Mouse (Mus musculus) macrophage (primary cell): ENCODE measurements around the gene Actr10. TPM values are rescaled to one million over a fixed set of nuclear protein-coding genes. Genes with fewer than 3 reads are reported as not detected.

Experiments used
- polyA plus RNA-seq: library from polyadenylated mRNA; stranded (reverse); fragments of 250-400 nt; gene quantifications from 3 replicates; pipeline ENCODE4 v1.2.4, GENCODE M21; 2018; ENCODE audit warnings: inconsistent platforms

Gene Actr10
- polyA plus RNA-seq, 1 experiment from 2014 or later: 26.4 TPM

Other genes with a start within 250 kb of the Actr10 start
- 8.2 to 24.7 TPM (median 13.3 TPM) in 3 replicates for gene Frmd6, start 112.3 kb upstream of the Actr10 start, polyA plus RNA-seq
- gene Psma3, start 36.8 kb downstream of the Actr10 start, polyA plus RNA-seq: 163 to 269 TPM (median 248 TPM) in 3 replicates
- gene Arid4a, start 78.1 kb downstream of the Actr10 start, polyA plus RNA-seq: 17.8 to 50.5 TPM (median 26.8 TPM) in 3 replicates
- not detected in 3 replicates for gene Tomm20l, start 173.6 kb downstream of the Actr10 start, polyA plus RNA-seq
- 9.7 to 30.7 TPM (median 14.3 TPM) in 3 replicates for gene Timm9, start 198.8 kb downstream of the Actr10 start, polyA plus RNA-seq
- gene 2700049A03Rik, start 199.0 kb downstream of the Actr10 start, polyA plus RNA-seq: 2.9 to 3.8 TPM (median 3.0 TPM) in 3 replicates